Mouse (Mus musculus): ENCODE results near the gene Cryl1.

- TF ChIP-seq POLR2A (IDR thresholded peaks at IDR 0.05; ENCODE audit: borderline replicate concordance, extremely low read depth, insufficient read depth, insufficient read length, poor library complexity, severe bottlenecking) (no peak), CTCF (IDR thresholded peaks at IDR 0.05; ENCODE audit: borderline replicate concordance, extremely low read depth, insufficient read depth, insufficient read length) (no peak)
Observed at GRCm38 (mm10) chr14:57357030-57357429, 41.3 kb downstream of the Cryl1 start.
